Mouse (Mus musculus) ES-CJ7 (cell line): ENCODE data around the gene Cldn15.
"Not testable (repeated sequence)": the region's sequence is repeated elsewhere in the genome, so short reads cannot be mapped to it uniquely, and the experiment has no call there.

Source experiments
- DNase-seq: peaks from one replicate; pipeline ENCODE4 v3.0.0; 2011; ENCODE audit warnings: low read depth, low spot score

Gene Cldn15

DNA sequence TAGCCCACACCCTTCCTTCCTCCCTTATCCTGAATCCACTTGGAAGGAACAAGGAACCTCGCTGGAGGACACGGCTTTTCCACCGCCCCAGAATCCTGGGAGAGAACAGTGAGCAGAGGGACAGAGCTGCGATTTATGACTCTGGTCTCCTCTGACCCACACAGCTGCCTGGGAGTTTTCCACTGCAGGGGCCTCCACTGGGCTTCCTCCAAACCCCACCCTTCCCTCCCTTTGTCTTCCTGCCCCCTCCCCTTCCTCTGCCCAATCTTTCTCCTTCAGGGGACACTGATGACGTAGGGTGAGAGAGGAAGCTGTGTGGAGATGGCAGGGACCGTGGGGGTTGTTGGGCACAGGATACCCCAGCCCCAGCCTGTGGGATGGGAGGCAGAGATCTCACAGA, at the start of gene Cldn15:
Gene Cldn15, plus strand, starts transcription at position 286 of the 400 bp plus-strand sequence.
- no peak for DNase-seq

DNA sequence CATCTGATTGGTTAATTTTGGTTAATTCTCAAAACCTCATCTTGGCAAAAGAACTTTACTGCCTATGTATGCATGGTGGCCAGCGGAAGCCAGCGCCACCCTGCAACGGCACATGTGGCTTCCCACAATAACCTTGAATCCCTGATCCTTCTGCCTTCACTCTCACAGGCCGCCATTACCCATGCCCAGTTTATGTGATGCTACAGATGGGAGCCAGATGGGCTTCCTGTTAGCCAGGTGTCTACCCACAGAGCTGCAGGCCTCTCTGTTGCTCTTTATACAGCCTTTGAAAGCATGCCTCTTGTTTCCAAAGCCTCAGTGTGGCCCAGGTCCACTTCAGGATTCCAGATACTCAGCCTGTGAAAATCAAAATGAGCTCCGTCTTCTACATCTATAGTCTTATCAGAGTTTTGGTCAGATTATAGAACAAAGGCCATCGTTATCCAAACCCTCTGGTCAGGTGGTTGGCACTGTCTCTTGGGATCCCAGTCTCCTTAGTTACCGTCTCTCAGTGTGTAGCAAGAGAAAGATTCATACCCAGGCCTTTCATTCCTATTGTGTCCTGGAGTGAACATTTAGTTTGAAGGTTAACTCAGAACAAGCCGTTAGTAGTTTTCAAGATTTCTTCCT, 48.7 kb upstream of the Cldn15 start:
- DNase-seq: no peak

DNA sequence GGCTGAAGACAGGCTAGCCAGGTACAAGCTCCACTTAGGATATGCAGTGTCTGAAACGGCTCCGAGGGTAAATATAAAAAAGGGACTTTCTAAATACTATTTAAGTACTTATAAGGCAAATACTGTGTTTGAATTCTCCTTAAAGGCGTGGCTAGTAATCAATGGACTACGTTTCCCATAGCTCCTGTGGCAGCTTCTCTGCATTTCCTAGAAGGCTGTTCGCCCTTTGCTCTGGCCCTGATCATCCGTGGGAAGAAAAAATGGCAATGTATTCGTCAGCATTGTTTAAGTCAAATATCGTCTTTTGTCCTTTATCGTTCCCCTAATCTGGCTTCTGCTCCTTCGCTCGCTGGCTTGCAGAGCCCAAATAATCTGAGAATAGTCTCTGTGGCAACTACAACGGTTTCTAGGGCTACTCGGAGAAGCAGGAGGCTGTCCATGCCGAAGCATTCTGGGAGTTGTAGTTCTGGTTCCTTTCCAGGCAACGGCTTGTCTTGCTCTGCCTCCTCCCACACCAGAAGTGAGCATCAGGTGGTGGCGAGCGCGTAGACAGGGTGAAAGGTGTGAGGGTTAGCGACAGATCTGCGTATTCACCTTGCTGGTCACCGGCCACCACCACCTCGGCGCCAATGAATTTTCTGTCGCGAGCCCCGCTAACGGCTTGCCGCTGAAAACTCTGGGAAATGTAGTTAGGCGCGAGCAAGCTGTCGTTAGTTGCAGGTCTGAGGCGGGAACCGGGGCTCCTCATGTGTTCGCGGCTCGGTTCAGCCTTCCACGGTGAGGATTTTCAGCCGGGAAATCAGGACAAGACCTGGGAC, 47.6 kb upstream of the Cldn15 start:
- DNase-seq: peak; percentile 82

DNA sequence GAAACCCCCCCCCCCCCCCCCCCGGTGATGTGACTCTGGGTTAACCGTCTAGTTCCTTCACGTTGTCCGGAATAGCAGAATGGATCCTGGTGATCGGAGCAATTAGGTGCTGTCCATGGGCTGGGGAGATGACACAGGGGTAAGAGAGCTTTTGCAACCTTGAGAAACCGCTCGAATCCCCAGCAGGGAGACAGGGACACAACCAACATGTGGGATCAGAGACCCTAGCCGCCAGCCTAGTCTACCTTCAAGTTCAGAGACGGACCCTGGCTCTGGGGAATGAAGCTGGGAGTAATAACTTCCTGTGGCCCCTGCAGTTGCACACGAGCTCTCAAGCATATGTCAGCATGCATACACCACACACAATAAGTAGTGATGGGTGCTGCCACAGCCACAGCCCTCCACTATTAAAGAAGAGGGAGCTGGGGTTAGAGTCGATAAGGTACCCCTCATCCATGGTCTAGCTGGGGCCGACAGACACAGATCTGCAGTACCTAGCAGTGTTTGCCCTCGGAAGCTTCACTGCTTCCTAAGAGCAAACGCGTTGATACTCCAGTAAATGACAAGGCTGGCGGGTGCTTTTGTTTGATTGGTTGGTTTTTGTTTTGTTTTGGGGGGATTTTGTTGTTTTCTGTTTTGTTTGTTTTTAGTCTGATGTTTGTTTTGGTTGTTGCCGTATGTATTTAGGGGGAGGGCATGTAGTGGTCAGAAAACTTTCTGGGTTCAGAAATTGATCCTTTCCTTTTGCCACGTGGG, 46.7 kb upstream of the Cldn15 start:
- DNase-seq: no peak

DNA sequence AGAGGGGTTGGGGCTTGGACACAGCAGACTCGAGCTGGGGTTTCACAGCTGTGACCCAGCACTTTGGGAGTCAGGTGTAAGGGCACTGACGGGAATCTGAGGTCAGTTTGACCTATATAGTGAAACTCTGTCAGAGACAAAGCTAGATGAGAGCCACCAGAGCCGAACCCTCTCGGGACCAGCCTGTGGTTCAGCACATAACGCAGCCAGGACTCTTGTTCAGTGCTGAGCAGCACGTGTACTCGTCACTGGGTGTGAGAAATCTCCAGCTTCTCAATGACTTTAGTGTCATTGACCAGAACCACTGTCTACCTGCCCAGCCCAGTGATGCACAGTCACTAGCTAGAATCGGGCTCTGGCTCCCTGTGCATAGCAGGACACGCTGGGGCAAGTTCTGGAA, 43.6 kb upstream of the Cldn15 start:
- DNase-seq: no peak

DNA sequence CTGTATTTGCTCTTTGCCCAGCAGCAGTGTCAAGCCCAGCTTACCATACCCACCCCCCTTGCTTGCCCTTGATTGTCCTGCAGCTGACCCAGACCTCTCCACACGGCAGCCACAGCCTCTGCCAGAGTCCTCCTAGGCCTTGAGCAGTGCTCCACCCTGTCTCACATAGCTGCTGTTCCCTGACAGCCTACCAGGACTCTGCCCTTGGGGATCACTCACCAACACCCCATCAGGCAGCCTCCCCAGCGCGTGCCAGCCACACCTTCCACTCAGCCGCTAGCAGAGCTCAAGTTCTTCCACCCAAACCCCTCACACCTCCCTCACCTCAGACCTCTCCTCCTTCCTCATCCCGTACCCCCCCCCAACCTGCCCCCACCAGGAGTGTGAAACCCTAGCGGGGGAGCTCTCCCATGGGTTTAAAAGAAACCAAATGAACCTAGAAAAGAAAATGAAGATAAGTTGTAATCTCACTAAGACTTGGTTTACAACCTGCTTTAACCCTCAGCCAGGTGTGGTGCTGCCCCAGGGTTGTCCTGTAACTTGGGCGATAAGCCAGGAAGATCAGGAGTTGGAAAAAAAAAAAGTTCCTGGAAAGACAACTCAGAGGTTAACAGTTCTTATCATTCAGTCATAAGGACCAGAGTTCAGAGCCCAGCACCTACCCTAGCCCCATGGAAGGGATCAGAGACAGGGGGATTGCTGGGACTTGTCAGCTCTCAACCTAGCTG, 42.5 kb upstream of the Cldn15 start:
- no peak for DNase-seq

DNA sequence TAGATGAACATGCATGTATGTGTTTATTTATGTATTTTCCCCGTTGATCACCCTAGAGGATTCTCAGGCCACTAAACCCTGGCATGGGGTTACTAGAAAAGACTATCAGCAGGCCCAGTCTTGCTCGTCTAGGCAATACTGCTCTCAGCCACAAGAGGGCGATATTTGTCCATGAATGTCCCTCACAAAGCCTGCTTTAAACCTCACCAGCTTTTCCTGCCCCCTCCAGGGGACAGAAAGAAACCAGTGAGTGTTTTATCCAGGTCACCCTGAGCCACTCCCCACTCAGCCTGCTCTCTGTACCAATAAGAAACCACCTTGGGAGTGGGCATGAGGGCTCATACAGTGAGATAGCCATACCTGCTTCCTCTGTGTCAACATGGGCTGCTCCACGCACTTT, 37.3 kb upstream of the Cldn15 start:
- peak; percentile 89 for DNase-seq

DNA sequence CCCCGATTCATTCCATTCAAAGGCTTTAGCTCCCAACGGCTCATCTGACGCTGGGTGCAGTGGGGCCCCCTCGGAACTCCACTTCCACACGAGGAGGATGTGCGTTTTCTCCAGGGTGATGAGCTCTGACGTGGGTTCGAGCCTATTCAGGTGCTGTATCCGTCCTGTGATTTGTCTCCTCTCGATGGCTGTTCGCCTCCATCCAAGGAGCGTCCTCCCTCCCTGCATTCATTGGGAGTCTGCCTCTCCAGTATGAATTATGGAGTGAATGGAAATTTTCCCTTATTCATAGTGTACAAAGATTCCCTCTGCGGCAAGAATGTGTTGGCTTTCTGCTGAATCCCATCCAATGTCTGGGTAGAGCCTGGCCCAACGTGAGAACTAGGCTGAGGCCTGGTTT, 34.5 kb upstream of the Cldn15 start:
- DNase-seq: no peak

DNA sequence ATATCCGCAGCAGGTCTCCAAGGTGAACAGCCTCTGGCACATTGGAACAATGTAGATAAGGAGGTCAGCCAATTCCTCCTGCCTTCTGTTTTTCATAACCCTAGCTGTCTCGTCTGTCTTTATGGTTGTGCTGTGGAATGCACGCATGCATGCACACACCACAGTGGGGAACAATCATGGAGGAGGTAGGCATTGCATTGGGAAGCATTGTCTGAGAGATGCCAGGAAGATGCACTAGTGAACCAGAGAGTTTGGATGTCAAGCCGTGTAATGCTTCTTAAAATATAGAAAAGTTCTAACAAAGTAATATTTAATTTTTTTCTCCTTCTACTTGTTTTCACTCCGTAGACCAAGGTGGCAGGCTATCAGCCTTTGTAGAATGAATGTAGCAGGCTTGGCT, 33.5 kb upstream of the Cldn15 start:
- DNase-seq: peak; percentile 52

DNA sequence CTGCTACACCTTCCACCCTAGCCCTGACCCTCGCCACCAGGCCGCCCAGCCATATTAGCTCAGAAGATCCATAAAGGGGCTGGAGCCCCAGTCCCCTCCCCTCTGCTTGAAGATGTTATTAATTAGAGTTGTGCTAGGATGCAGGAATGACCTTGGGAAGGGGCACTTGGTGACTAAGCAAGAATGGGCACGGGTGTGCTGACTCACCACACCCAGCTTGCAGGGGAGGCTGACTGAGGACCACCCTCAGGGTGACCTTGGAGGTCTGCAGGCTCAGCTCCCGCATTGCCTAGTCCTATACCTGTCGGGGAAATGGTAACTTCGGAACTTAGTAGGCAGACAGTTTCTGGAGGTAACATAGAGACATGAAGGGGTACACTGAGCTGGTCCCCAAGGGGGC, 32.5 kb upstream of the Cldn15 start:
- DNase-seq: peak; percentile 88

DNA sequence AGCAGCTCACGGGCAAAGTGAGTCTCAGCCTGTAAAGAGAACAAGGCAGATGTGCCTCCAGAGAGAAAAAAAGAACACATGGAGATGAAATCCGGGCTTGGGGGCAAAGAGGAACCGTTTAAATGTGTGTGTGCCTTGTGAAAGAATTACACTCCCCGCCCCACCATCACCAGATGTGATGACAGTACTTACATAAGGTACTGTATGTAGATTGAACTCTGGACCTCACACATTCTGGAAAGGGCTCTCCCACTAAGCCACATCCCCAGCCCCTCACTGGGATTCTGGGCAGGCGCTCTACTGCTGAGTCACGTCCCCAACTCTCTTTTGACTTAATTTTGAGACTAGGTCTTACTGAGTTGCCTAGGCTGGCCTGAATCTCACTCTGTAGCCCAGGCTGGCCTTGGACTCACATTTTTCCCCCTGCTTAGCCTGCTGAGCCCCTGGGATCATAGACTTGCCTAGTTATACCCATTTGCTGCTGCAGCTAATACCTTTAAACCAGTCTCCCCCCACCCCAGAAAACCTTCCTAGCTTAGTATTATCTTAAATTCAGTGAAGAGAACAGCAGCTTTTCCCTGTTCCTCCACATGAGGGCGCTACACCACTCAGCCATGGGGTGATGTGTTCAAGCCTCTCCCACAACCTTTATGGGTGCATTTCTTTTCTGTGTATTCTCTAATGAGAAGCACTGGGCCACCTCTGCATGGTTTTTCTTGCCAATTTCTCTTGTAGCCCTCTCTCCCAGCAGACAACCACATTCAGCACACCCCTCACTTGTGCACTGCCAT, 30.3 kb upstream of the Cldn15 start:
- DNase-seq: peak; percentile 71

DNA sequence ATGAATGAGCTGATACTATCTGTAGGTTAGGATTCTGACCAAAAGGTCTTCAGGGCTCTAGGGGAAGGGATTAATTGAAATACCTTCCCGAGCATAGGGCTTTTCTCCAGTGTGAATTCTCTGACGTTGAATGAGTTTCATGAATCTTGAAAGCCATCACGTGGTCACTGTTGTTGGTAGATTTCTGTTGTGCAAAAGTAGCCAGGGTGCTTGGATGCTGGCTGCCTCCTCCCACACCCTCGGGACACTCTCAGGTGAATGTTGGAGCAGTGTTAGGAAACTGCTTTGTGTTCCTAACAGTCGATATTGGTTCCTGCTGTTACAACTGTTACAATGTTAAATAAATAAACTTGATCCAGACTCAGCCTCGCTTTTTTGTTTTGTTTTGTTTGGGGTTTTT, 29.7 kb upstream of the Cldn15 start:
- no peak for DNase-seq

DNA sequence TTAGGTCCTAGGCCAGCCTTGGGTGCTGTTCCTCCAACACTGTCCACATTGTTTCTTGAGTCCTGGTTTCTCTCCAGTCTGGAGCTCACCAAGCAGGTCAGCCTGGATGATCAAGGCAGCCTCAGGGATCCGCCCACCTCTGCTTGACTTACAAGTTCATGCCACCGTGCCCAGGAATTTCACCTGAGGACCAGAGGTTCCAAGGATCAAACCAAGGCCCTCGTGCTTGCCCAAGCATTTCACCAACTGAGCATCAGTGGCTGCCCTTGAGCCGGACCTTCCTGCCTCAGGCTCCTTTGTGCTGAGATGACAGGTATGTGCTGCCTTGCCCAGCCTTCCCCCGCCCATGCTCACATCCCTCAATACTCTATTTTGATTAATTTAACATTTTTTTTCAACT, 28.8 kb upstream of the Cldn15 start:
- no peak for DNase-seq

DNA sequence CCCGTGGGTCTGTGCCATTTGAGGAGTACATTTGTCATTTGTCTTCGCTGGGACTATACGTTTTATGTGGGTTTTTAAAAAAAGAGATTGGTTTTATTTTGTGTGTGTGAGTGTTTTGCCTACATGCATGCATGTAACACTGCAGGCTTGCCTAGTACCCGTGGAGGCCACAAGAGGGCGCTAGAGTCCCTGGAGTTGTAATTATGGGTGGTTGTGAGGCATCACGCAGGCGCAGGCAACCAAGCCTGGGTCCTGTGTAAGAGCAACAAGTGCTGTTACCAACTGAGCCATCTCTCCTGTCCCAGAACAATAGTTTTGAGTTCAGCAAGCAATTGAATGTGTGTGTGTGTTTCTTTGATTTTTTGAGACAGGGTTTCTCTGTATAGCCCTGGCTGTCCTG, 27.1 kb upstream of the Cldn15 start:
- DNase-seq: peak; percentile 75

DNA sequence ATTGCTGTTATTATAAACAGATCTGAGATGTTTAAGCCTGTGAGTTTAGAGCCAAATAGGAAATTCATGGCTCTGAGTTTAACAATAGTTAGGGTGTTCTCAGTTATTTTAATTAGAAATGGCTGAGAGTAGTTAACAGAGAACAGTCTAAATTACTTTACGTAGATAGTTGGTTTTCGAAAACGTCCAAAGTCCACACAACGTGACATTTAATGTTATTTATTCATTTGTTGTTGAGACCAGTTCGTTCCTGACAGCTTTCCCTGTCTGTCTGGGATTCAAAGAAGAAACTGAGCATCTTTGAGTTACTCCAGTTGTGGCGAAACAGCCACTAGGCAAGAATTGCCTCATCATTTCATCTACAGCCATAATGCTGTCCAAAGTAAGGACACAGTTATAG, 26.4 kb upstream of the Cldn15 start:
- DNase-seq: not testable (repeated sequence)

DNA sequence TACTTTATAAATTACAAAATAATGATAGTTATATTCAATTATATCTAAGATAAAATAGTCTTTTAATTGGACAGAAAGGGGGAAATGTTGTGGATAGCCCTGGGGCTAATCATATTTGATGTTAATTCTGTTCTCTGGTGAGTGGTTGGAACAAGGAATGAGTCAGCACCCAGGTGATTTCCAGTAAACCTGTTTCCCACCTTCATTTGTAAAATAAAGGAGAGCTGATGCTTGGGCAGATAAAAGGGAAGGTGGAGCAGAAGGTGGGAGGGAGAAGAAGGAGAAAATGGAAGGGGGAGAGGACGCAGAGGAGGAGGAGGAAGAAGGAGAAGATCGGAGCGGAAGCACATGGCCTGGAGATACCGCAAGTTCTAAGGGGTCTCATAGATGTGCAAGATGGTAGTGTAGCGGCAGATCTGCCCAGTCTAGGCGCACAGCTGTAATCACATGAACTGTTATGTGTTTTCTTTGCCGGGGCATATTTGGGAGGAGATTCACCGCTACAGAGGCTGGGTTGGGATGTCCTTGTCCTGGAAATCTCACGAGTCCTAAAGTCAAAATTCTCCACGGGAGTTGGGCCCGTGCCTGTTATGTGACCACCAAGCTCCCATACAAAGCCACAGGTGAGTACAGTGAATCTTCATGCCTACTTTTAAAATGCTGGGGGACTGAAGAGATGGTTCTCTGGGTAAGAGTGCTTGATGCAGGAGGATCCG, 25.4 kb upstream of the Cldn15 start:
- DNase-seq: peak; percentile 85

DNA sequence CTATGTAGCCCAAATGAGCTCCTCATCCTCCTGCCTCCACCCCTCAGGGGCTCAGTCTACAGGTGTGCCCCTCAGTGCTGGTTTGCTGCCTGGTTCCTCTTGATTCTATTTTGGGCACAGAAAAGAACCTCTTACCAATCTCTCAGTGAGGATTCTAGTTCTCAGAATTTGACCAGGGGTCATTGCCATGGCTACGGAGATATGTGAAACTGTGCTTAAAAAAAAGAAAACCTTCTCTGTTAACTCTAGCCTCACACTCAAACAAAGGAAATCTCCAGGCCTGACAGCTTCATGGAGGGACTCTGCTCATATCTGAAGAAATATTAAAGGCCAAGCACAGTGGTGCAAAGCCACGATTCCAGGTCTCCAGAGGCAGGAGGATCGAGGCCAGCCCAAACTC, 23.6 kb upstream of the Cldn15 start:
- no peak for DNase-seq

DNA sequence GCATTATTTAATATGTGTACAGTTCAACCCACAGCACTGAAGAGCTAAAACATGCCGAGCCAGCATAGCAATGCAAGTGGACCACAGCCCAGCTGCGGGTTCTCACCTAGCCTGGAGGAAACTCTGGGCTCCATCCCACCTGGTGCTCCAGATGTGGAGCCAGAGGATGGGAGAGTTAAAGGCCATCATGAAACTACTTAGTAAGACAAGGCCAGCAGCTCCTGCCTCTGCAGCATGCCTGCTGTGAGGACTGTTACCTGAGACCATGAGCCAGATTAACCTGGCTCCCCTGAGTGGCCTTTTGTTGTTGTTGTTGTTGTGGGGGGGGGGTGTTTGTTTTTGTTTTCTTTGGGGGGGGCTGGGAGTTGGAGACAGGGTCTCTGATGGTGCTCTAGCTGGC, 23.0 kb upstream of the Cldn15 start:
- no peak for DNase-seq

DNA sequence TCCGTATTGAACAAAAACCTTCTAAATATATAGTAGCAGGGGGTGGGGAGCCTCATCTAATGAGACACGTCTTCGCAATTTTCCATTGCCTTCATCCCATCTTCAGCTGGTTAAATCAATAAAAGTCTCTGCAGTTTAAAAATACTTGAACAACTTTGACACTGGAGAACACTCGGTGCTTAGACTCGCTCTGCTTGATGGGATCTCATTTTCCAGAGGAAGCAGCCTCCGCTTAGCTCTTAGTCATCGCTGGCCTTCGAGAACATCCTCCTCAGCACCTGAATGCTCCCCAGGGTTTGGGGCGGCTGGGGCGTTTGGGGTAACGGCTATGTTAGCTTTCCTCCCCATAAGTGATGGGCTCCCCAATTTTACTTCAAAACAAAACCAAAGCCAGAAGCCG, 21.3 kb upstream of the Cldn15 start:
- DNase-seq: no peak

DNA sequence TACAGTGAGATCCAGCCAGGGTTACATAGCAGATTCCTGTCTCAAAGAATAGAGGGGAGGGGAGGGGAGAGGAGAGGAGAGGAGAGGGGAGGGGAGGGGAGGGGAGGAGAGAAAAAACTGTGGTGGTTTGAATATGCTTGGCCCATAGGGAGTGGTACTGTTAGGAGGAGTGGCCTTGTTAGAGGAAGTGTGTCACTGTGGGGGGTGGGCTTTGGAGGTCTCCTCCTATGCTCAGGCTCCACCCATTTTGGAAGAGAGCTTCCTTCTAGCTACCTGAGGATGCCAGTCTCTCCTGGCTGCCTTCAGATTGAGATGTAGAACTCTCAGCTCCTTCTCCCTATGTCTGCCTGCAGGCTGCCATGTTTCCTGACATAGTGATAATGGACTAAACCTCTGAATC, 18.5 kb upstream of the Cldn15 start:
- peak; percentile 71 for DNase-seq
